Mouse (Mus musculus) myocyte (in vitro differentiated cells): ENCODE data around the gene Sfrp5. TPM values are rescaled to one million over a fixed set of nuclear protein-coding genes. Genes with fewer than 3 reads are reported as not detected.

Experiments
- H3K27me3 ChIP-seq: one replicate; pipeline ENCODE4 v1.6.1; 2011; ENCODE audit not compliant: control insufficient read depth, insufficient read depth, insufficient read length
- H3K36me3 ChIP-seq: one replicate; pipeline ENCODE4 v1.6.1; 2011; ENCODE audit not compliant: control insufficient read depth, insufficient read depth
- H3K4me2 ChIP-seq: one replicate; pipeline ENCODE4 v1.6.1; 2011; ENCODE audit warnings: low read depth, control low read depth
- H3K4me3 ChIP-seq: one replicate; pipeline ENCODE4 v1.5.1; 2011; ENCODE audit warnings: mild to moderate bottlenecking, control low read depth, moderate library complexity
- H3K79me2 ChIP-seq: one replicate; pipeline ENCODE4 v1.6.1; 2011; ENCODE audit not compliant: control insufficient read depth, insufficient read depth
- H3ac ChIP-seq: one replicate; pipeline ENCODE4 v1.6.1; 2011; ENCODE audit not compliant: control insufficient read depth, insufficient read length
- CEBPB ChIP-seq: IDR thresholded peaks from 2 replicates; pipeline ENCODE4 v1.6.1; 2011; ENCODE audit warnings: mild to moderate bottlenecking, moderate library complexity; ENCODE audit not compliant: poor library complexity, insufficient read depth, severe bottlenecking
- E2F4 ChIP-seq: IDR thresholded peaks from one replicate; pipeline ENCODE4 v1.6.1; 2011; ENCODE audit warnings: mild to moderate bottlenecking, control low read depth, moderate library complexity; ENCODE audit not compliant: insufficient read depth
- MAX ChIP-seq: IDR thresholded peaks from one replicate; pipeline ENCODE4 v1.6.1; 2011; ENCODE audit warnings: low read depth, mild to moderate bottlenecking, control low read depth
- MYOD1 ChIP-seq, 3 experiments: IDR thresholded peaks; one replicate each; pipeline ENCODE4 v1.6.1; 2011; ENCODE audit warnings: control low read depth in 2 of 3, low read depth in 2 of 3, mild to moderate bottlenecking in 2 of 3, moderate library complexity in 1 of 3; ENCODE audit not compliant: insufficient read length in 2 of 3, control insufficient read depth in 1 of 3
- MYOG ChIP-seq, 3 experiments: IDR thresholded peaks; one replicate each; pipeline ENCODE4 v1.6.1; 2011; ENCODE audit warnings: control low read depth in 2 of 3, low read depth in 2 of 3, mild to moderate bottlenecking in 2 of 3; ENCODE audit not compliant: insufficient read length in 2 of 3, control insufficient read depth in 1 of 3, insufficient read depth in 1 of 3
- POLR2A ChIP-seq: IDR thresholded peaks from one replicate; pipeline ENCODE4 v1.6.1; 2011; ENCODE audit warnings: low read depth, mild to moderate bottlenecking, control low read depth, moderate library complexity; ENCODE audit not compliant: insufficient read length
- POLR2AphosphoS2 ChIP-seq: IDR thresholded peaks from one replicate; pipeline ENCODE4 v1.6.1; 2011; ENCODE audit warnings: low read depth, control low read depth; ENCODE audit not compliant: insufficient read length
- REST ChIP-seq: IDR thresholded peaks from one replicate; pipeline ENCODE4 v1.6.1; 2011; ENCODE audit warnings: mild to moderate bottlenecking, control low read depth, moderate library complexity; ENCODE audit not compliant: insufficient read depth, insufficient read length
- SRF ChIP-seq: IDR thresholded peaks from one replicate; pipeline ENCODE4 v1.6.1; 2011; ENCODE audit warnings: low read depth; ENCODE audit not compliant: control insufficient read depth, insufficient read length
- TCF12 ChIP-seq: IDR thresholded peaks from one replicate; pipeline ENCODE4 v1.6.1; 2011; ENCODE audit warnings: mild to moderate bottlenecking, control low read depth; ENCODE audit not compliant: poor library complexity, insufficient read depth, severe bottlenecking
- TCF3 ChIP-seq: IDR thresholded peaks from one replicate; pipeline ENCODE4 v1.6.1; 2011; ENCODE audit warnings: low read depth, control low read depth; ENCODE audit not compliant: insufficient read length
- USF1 ChIP-seq: IDR thresholded peaks from one replicate; pipeline ENCODE4 v1.6.1; 2011; ENCODE audit warnings: low read depth, mild to moderate bottlenecking, control low read depth, moderate library complexity
- polyA plus RNA-seq: library from polyadenylated mRNA; unstranded; fragments of >200 nt; fragmentation: generic; extraction: Trizol; gene quantifications from one replicate; pipeline ENCODE4 v1.2.1, GENCODE M21; 2012; ENCODE audit warnings: missing spikeins

Sfrp5 gene
- polyA plus RNA-seq, 1 experiment: 0.04 TPM

DNA sequence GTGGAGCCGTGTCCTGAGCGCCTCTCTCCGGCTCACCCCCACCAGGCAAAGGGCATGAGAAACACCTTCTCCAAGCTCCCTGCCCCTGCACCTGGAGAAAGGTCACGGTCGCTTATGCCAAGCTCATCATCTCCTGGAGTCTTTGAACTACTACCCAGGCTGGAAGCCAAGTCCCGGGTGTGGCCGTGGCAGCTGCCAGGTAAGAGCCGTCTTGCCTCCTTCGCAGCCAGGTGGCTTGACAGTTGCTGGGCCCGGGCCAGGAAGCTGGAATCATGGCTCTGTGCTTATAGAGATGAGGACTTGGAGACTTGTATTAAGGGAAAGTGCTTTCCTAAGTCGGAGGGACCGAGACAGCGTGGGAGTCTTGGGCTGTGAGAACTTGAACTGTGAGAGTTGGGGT, 28.9 kb upstream of the Sfrp5 start:
- no peak overlapping the region for H3K4me2 ChIP-seq
- no peaks in the 10 kb centered on the region for H3K36me3 ChIP-seq
- no peak overlapping the region for H3ac ChIP-seq
- TF ChIP-seq MYOD1 (IDR thresholded peaks at IDR 0.05; ENCODE audit: control insufficient read depth in 1 of 3, insufficient read length in 2 of 3, low read depth in 2 of 3): no peak
- TF ChIP-seq SRF: no peak
- TF ChIP-seq USF1: no peak
- no peak for TF ChIP-seq CEBPB
- no peak for TF ChIP-seq E2F4
- peaks cover 46% of the 10 kb centered on the region for H3K27me3 ChIP-seq
- no peak overlapping the region for H3K4me3 ChIP-seq
- H3K79me2 ChIP-seq: no peaks in the 10 kb centered on the region

DNA sequence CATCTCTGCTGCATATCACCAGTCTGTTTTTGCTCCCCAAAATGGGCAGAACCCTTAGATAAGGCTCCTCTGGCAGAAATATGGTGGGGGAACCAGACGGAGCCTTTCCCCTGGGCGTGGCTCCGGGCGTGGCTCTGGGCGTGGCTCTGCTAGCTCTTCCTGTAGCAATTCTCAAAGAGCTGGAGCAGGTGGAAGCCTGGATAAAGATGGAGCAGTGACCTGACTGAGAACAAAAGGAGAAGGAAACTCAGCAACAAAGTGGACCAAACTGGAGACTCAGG, 28.2 kb upstream of the Sfrp5 start:
- no peak overlapping the region for H3K4me3 ChIP-seq

GRCm38 (mm10) chr19:42229499-42230287, 27.6 kb upstream of the Sfrp5 start:
- H3K27me3 ChIP-seq: peaks cover 59% of the 10 kb centered on the region
- H3ac ChIP-seq: no peak overlapping the region
- no peaks in the 10 kb centered on the region for H3K79me2 ChIP-seq
- no peaks in the 10 kb centered on the region for H3K36me3 ChIP-seq
- H3K4me3 ChIP-seq: no peak overlapping the region
- no peak overlapping the region for H3K4me2 ChIP-seq
- TF ChIP-seq E2F4: no peak
- no peak for TF ChIP-seq MYOD1 (IDR thresholded peaks at IDR 0.05; ENCODE audit: control insufficient read depth in 1 of 3, insufficient read length in 2 of 3, low read depth in 2 of 3)
- TF ChIP-seq POLR2A: no peak
- TF ChIP-seq REST: no peak
- TF ChIP-seq CEBPB: no peak
- no peak for TF ChIP-seq TCF3
- no peak for TF ChIP-seq MYOG (IDR thresholded peaks at IDR 0.05; ENCODE audit: control insufficient read depth in 1 of 3, insufficient read depth in 1 of 3, insufficient read length in 2 of 3, low read depth in 2 of 3)
- no peak for TF ChIP-seq SRF
- TF ChIP-seq TCF12: no peak
- no peak for TF ChIP-seq POLR2AphosphoS2
- TF ChIP-seq USF1: no peak
- no peak for TF ChIP-seq MAX

More for the DNA sequence above, 28.2 kb upstream of the Sfrp5 start:
- Histone ChIP-seq H3K27me3 (peaks cover 54% of the 10 kb centered on the region), H3K36me3 (no peaks in the 10 kb centered on the region), H3K4me2 (no peak overlapping the region), H3ac (no peak overlapping the region), H3K79me2 (no peaks in the 10 kb centered on the region)
- TF ChIP-seq MYOD1 (IDR thresholded peaks at IDR 0.05; ENCODE audit: control insufficient read depth in 1 of 3, insufficient read length in 2 of 3, low read depth in 2 of 3) (no peak), E2F4 (no peak), TCF3 (no peak), MAX (no peak), CEBPB (no peak), USF1 (no peak), SRF (no peak), POLR2A (no peak), POLR2AphosphoS2 (no peak), TCF12 (no peak), MYOG (IDR thresholded peaks at IDR 0.05; ENCODE audit: control insufficient read depth in 1 of 3, insufficient read depth in 1 of 3, insufficient read length in 2 of 3, low read depth in 2 of 3) (no peak), REST (no peak)

- Histone ChIP-seq H3ac (no peak overlapping the region), H3K4me2 (no peak overlapping the region), H3K79me2 (no peaks in the 10 kb centered on the region), H3K4me3 (no peak overlapping the region), H3K27me3 (peaks cover 81% of the 10 kb centered on the region), H3K36me3 (no peaks in the 10 kb centered on the region)
- no peak for TF ChIP-seq USF1
- TF ChIP-seq E2F4: no peak
- TF ChIP-seq CEBPB: no peak
- no peak for TF ChIP-seq SRF
- TF ChIP-seq TCF12: no peak
Measured at GRCm38 (mm10) chr19:42226451-42226850, 24.4 kb upstream of the Sfrp5 start.

DNA sequence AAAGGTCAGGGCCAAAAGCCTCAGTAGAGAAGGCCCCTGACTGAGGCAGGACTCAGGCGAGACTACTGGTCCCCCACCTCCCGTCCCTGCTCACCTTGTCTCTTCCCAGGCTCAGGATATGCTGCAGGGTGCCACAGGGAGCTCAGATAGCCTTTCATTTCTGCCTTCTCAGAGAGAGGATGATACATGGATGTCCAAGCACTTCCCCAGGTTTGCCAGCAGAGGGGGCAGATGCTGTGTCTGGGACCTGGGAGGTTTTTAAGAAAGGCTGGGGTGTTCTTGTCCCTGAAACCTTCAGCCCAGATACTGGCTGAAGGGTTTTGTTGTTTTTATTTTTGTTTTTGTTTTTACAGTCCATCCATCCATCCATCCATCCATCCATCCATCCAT, 15.3 kb upstream of the Sfrp5 start:
- no peaks in the 10 kb centered on the region for H3K79me2 ChIP-seq
- no peak overlapping the region for H3ac ChIP-seq
- H3K4me3 ChIP-seq: no peak overlapping the region
- TF ChIP-seq REST: no peak
- no peak for TF ChIP-seq USF1
- TF ChIP-seq CEBPB: no peak
- TF ChIP-seq MYOG (IDR thresholded peaks at IDR 0.05; ENCODE audit: control insufficient read depth in 1 of 3, insufficient read depth in 1 of 3, insufficient read length in 2 of 3, low read depth in 2 of 3): no peak
- H3K36me3 ChIP-seq: no peaks in the 10 kb centered on the region
- H3K4me2 ChIP-seq: no peak overlapping the region
- peaks cover 30% of the 10 kb centered on the region for H3K27me3 ChIP-seq
